Mouse (Mus musculus) left cerebral cortex, postnatal 25 days (tissue): ENCODE measurements around the gene Man1c1. TPM values are rescaled to one million over a fixed set of nuclear protein-coding genes. Genes with fewer than 3 reads are reported as not detected.

ENCODE experiments used
- DNase-seq, 2 experiments: peaks; one replicate each; pipeline ENCODE4 v3.0.0; 2022; ENCODE audit warnings: low spot score in 2 of 2, mixed read lengths in 1 of 2
- intact Hi-C: fragments of 180-260 bp; cut with DNase I; formaldehyde crosslinking; loops from one replicate; pipeline ENCODE4 v1.15.1; 2025
- total RNA-seq, 2 experiments: library from RNA; stranded (reverse); gene quantifications; 2 replicates each; pipeline ENCODE4 v1.2.3; 2021

Gene Man1c1
- total RNA-seq, 2 experiments from 2014 or later, result 42.3 to 42.7 TPM

GRCm38 (mm10) chr4:134725735-134726345 lies 21.8 kb upstream of the Man1c1 start:
- DNase-seq, result no peak
- intact Hi-C loops, result no loop called here

- no peak for DNase-seq
Measured at GRCm38 (mm10) chr4:134724974-134725373, 20.9 kb upstream of the Man1c1 start.

GRCm38 (mm10) chr4:134723251-134723650 lies 19.2 kb upstream of the Man1c1 start:
- DNase-seq, result no peak
- intact Hi-C loops, result no loop called here

More at GRCm38 (mm10) chr4:134724974-134725373, 20.9 kb upstream of the Man1c1 start:
- intact Hi-C loops, result no loop called here

GRCm38 (mm10) chr4:134721076-134721475 lies 17.0 kb upstream of the Man1c1 start:
- peak in 1 of 2 experiments; percentile 59 for DNase-seq
- intact Hi-C loops, result no loop called here

- DNase-seq, result no peak
Measured at GRCm38 (mm10) chr4:134720371-134720770, 16.3 kb upstream of the Man1c1 start.

GRCm38 (mm10) chr4:134719489-134719888 lies 15.4 kb upstream of the Man1c1 start:
- intact Hi-C loops, result no loop called here
- DNase-seq, result no peak

More at GRCm38 (mm10) chr4:134720371-134720770, 16.3 kb upstream of the Man1c1 start:
- intact Hi-C loops, result no loop called here

GRCm38 (mm10) chr4:134713937-134714336 lies 9.8 kb upstream of the Man1c1 start:
- peak; percentile 79 to 82 for DNase-seq
- intact Hi-C loops, result loop anchor here (1.0 kb wide), 1 partner anchor 171 kb away; no protein-coding TSS in a partner anchor

GRCm38 (mm10) chr4:134705311-134705710 lies 1.2 kb upstream of the Man1c1 start:
- peak in 1 of 2 experiments; percentile 31 for DNase-seq
- intact Hi-C loops, result no loop called here

- intact Hi-C loops, result loop anchor here (5.0 kb wide), 1 partner anchor 72 kb away; no protein-coding TSS in a partner anchor
Measured at GRCm38 (mm10) chr4:134704590-134704989, 500 bp upstream of the Man1c1 start.

GRCm38 (mm10) chr4:134702981-134703834 lies 882 bp downstream of the Man1c1 start:
- no peak for DNase-seq
- intact Hi-C loops, result loop anchor here (2.0 to 5.0 kb wide), 3 partner anchors 71 to 160 kb away; partner anchors contain the start of gene Selenon

More at GRCm38 (mm10) chr4:134704590-134704989, 500 bp upstream of the Man1c1 start:
- DNase-seq, result no peak

- DNase-seq, result peak; percentile 74 to 80
- intact Hi-C loops, result loop anchor here (2.0 to 5.0 kb wide), 3 partner anchors 70 to 159 kb away; partner anchors contain the start of gene Selenon
Measured at GRCm38 (mm10) chr4:134701934-134702333, 2.2 kb downstream of the Man1c1 start.

- intact Hi-C loops, result loop anchor here (5.0 kb wide), 1 partner anchor 69 kb away; no protein-coding TSS in a partner anchor
- DNase-seq, result peak in 1 of 2 experiments; percentile 22
Measured at GRCm38 (mm10) chr4:134700911-134701310, 3.2 kb downstream of the Man1c1 start.

- intact Hi-C loops, result no loop called here
- no peak for DNase-seq
Measured at GRCm38 (mm10) chr4:134693202-134693940, 10.7 kb downstream of the Man1c1 start.

GRCm38 (mm10) chr4:134692388-134692787 lies 11.7 kb downstream of the Man1c1 start:
- no peak for DNase-seq
- intact Hi-C loops, result no loop called here

- no peak for DNase-seq
- intact Hi-C loops, result no loop called here
Measured at GRCm38 (mm10) chr4:134686022-134686661, 17.9 kb downstream of the Man1c1 start.

GRCm38 (mm10) chr4:134684637-134685338 lies 19.3 kb downstream of the Man1c1 start:
- intact Hi-C loops, result loop anchor here (5.0 kb wide), 1 partner anchor 42 kb away; no protein-coding TSS in a partner anchor
- no peak for DNase-seq

- intact Hi-C loops, result loop anchor here (5.0 kb wide), 1 partner anchor 42 kb away; no protein-coding TSS in a partner anchor
- DNase-seq, result no peak
Measured at GRCm38 (mm10) chr4:134683892-134684291, 20.2 kb downstream of the Man1c1 start.

GRCm38 (mm10) chr4:134683008-134683407 lies 21.1 kb downstream of the Man1c1 start:
- intact Hi-C loops, result loop anchor here (5.0 kb wide), 1 partner anchor 41 kb away; no protein-coding TSS in a partner anchor
- DNase-seq, result peak; percentile 40 to 61
